Mouse (Mus musculus): ENCODE results near the gene Ly6g5c.

DNA sequence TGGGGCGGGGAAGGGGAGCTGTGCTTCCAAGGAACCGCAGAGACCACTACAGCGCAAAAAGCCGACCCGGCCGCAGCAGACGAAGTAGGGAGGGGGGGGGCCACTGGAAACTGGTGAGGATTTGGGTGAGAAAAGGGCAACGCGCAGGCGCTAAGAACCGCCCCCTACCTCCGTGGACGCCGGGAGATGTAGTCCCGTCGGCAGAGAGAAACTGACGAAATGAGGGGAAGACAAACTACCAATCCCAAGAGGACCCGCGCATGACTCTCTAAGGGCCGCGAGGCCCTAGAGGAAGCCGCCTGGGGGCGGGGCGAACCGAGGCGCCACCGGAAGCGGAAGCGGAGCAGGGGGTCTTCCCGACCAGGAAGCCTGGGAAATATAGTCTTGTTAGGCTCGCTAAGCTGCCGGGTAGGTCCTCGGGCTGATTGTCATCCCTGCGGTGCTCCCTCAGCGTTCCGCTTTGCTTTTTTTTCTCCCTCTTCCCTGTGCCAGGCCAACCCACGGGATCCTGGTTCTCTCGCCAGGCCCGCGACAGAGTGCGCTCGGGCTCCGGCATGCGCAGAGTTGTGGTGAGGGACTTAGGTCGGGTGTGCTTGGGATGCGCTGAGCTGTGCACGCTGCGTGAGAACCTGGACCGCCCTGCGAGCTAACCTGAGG, 13.2 kb downstream of the Ly6g5c start, which contains the start of gene Gpank1:
- TF ChIP-seq CTCF (IDR thresholded peaks at IDR 0.05; ENCODE audit: low read depth) (no peak), EP300 (IDR thresholded peaks at IDR 0.05; ENCODE audit: low read depth) (0 out of 2 replicates have a peak, but pooled peaks have one; percentile 36)

Data from heart, postnatal 0 days (tissue).